Mouse (Mus musculus): ENCODE results near the gene Necab3.

DNA sequence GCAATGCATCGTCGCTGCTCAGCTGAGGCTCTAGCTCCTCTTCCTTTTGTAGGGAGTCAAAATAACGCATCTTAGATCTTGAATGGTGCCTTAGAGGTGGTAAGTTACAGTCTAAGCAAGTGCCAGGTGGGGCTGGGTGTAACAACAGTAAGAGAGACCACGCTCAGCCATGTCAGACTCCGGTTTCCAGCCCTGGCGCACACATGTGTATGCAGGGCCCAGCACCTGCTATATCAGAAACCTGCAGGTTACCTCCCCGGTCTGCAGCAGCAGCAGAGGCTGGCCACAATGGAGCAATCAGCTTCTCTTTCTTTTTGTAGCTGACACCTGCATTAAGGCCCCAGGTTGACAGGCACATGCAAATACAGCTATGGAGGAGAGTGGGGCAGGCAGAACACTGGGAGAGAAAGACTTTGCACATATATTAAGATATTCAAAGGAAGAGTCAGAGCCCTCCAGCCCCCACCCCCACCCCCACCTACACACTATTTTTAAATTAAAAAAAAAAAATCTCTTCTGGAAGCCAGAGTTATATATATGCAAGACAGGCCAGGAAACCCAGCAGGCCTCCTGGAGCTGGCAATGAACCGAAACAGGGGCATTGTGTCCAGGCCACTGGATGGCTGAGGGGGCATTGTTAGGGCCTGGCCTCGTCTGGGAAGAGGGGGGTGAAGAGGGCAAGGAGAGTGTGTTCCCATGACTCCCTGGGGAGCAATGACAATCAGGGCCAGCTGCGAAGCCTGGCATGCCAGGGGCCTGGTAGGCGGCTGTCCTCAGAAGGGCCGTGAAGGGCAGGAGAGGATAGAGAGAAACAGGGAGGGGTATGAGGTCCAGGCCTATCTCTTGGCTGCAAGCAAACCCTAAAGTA, 18.4 kb upstream of the Necab3 start:
- no peak for TF ChIP-seq GATA1 (IDR thresholded peaks at IDR 0.05; ENCODE audit: borderline replicate concordance, low read length)
- TF ChIP-seq CTCF (IDR thresholded peaks at IDR 0.05; ENCODE audit: low read depth, low read length): no peak
- TF ChIP-seq TAL1 (conservative IDR thresholded peaks at IDR 0.05; ENCODE audit: low read depth, low read length): no peak
- TF ChIP-seq POLR2AphosphoS5 (IDR thresholded peaks at IDR 0.05; ENCODE audit: insufficient replicate concordance, low read depth, low read length): no peak
- no peak for TF ChIP-seq GATA2 (IDR thresholded peaks at IDR 0.05; ENCODE audit: borderline replicate concordance, low read depth, low read length)
